Mouse (Mus musculus): ENCODE measurements around the gene Kalrn. TPM values are rescaled to one million over a fixed set of nuclear protein-coding genes. Genes with fewer than 3 reads are reported as not detected.

Gene Kalrn
- polyA plus RNA-seq, 1 experiment from 2014 or later: 12.7 TPM

DNA sequence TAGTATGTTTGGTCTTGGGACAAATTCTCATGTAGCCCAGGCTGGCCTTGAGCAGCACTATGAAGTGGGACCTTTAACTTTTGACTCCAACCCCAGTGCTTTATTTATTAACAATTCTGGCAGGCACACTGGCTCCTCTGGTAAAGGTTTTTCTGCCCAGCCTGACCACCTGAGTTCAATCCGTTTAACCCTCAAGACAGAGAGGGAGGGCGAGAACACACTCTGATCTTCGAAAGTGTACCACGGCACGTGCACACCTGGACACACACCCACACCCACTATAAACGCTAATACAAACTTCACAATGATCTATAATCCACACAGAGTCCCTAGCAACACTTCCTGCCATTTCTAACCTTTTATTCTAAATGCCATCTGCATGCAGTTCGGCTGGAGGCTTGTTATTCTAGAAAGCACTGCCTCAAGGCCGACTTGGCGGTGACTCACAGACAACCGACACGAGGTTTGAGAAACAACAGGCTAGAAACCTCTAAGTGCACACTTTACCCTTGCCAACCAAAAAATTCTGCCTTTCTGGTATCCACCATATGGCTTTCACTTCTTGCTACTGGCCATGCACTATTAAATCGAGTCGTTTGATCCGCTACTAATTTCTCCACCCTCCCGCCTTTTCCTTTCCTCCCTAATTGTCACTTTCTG is 607.3 kb downstream of the Kalrn start:
- 0 out of 2 replicates have a peak, but pooled peaks have one; percentile 5 for ATAC-seq (ENCODE audit: low read depth)

DNA sequence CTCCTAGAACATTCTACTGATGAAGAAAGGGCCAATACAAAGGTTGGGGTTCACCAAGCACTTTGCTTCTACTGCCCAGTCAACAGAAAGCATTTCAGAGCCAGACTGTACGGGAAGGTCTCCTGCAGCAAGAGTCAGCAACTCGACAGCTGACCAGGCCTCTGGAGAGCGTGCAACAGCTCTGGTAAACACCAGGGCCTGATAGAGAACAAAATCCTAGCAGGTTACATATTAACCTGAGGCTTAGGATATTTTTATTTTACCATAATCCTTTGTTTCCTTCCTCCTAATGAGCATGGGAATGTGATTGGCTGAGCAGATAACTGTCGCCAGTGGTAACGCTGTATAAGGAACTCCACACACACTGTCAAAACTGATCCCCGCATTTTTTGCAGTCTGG is 609.8 kb downstream of the Kalrn start:
- DNase-seq: no peak
- H3K27ac ChIP-seq: no peak overlapping the region
- no peak overlapping the region for H3K9ac ChIP-seq
- WGBS (ENCODE audit: insufficient replicate concordance): 79% methylated on average over 6 of the region's 6 CpGs
- H3K9me3 ChIP-seq (replicated peaks): no peaks in the 10 kb centered on the region
- H3K4me2 ChIP-seq: no peak overlapping the region
- no peaks in the 10 kb centered on the region for H3K27me3 ChIP-seq
- no peak overlapping the region for H3K4me3 ChIP-seq (replicated peaks)
- ATAC-seq (ENCODE audit: low read depth): no peak
- H3K4me1 ChIP-seq (replicated peaks): peaks cover 43% of the 10 kb centered on the region
- H3K36me3 ChIP-seq: peaks cover 54% of the 10 kb centered on the region

More for the DNA sequence above, 607.3 kb downstream of the Kalrn start:
- H3K9ac ChIP-seq: peak overlapping the region; percentile 80
- peaks cover 29% of the 10 kb centered on the region for H3K36me3 ChIP-seq
- H3K4me1 ChIP-seq (replicated peaks): peaks cover 38% of the 10 kb centered on the region
- no peak for DNase-seq
- no peaks in the 10 kb centered on the region for H3K27me3 ChIP-seq
- H3K27ac ChIP-seq: peak overlapping the region; percentile 51
- H3K4me2 ChIP-seq: peak overlapping the region; percentile 81
- H3K4me3 ChIP-seq (replicated peaks): peak overlapping the region; percentile 70
- WGBS (ENCODE audit: insufficient replicate concordance): 4% methylated on average over 15 of the region's 15 CpGs
- H3K9me3 ChIP-seq (replicated peaks): no peaks in the 10 kb centered on the region

DNA sequence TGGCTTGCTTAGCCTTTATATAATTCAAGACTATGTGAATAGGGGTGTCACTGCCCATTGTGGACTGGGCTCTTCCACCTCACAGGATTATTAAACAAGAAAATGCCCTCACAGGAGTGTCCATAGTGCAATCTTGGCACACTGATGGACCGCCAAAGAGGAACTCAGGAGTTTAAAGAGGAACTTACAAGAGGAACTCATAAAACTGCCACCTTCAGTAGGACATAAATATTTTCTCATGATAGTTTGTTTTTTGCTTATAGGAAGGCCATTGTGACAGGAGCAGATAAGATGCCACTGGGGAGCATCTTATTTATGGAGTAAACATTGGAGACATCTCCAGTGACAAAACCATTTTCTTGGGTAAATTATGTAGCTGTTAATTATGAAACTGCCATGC is 618.5 kb downstream of the Kalrn start:
- Histone ChIP-seq H3K4me1 (replicated peaks) (peaks cover 3% of the 10 kb centered on the region; the same call in 1 of the 2 replicates), H3K27me3 (no peaks in the 10 kb centered on the region), H3K4me2 (no peak overlapping the region), H3K27ac (no peak overlapping the region), H3K9me3 (replicated peaks) (no peaks in the 10 kb centered on the region), H3K4me3 (replicated peaks) (no peak overlapping the region), H3K36me3 (peaks cover 74% of the 10 kb centered on the region), H3K9ac (no peak overlapping the region)
- DNase-seq (no peak), ATAC-seq (ENCODE audit: low read depth) (no peak)
- WGBS (ENCODE audit: insufficient replicate concordance): 59% methylated on average over 1 of the region's 1 CpGs

DNA sequence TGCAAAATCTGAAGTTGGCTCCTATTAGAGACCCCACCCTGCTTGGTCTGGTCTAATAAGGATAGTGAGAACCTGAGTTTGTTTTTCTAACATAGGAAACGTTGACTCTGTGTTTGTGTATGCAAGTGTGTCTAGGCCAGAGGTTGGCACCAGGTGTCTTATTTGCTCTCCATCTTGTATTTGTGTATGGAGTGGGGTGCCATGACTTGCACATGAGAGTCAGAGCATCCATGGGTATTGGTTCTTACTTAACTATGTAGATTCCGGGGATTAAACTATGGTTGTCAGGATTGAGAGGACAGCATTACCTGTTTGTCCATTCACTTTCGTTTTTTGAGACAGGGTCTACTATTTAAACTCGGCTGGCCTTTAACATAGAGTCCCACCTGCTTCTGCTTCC is 620.3 kb downstream of the Kalrn start:
- ATAC-seq (ENCODE audit: low read depth): no peak
- Histone ChIP-seq H3K36me3 (peaks cover 60% of the 10 kb centered on the region), H3K4me2 (no peak overlapping the region), H3K4me3 (replicated peaks) (no peak overlapping the region), H3K27me3 (no peaks in the 10 kb centered on the region), H3K4me1 (replicated peaks) (peaks cover 18% of the 10 kb centered on the region), H3K9ac (no peak overlapping the region), H3K27ac (no peak overlapping the region), H3K9me3 (replicated peaks) (no peaks in the 10 kb centered on the region)
- 76% methylated on average over 4 of the region's 4 CpGs for WGBS (ENCODE audit: insufficient replicate concordance)
- DNase-seq: no peak

DNA sequence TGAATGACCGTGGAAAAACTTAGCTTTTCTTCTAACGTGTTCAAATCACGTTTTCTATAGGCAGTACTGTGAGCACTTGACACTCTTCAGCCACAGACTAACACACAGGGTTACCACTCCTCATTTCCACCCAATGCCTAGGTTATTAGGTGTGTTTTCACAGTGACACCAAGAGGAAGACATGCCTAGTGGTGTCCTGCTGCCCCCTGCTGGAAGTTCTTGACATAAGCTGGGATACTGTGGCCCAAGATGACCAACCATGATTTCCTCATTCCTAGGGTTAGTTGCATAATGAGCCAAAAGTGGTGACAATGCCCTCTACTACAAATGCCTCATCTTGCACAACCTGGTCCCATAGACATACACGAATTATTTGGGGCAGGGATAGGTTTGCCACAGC is 622.5 kb downstream of the Kalrn start:
- ATAC-seq (ENCODE audit: low read depth): peak; percentile 58
- Histone ChIP-seq H3K4me1 (replicated peaks) (peaks cover 30% of the 10 kb centered on the region), H3K9ac (no peak overlapping the region), H3K4me3 (replicated peaks) (no peak overlapping the region), H3K36me3 (peaks cover 38% of the 10 kb centered on the region), H3K4me2 (no peak overlapping the region), H3K27ac (no peak overlapping the region), H3K27me3 (no peaks in the 10 kb centered on the region), H3K9me3 (replicated peaks) (no peaks in the 10 kb centered on the region)
- WGBS (ENCODE audit: insufficient replicate concordance): 21% methylated on average over 4 of the region's 4 CpGs
- DNase-seq: peak; percentile 50

DNA sequence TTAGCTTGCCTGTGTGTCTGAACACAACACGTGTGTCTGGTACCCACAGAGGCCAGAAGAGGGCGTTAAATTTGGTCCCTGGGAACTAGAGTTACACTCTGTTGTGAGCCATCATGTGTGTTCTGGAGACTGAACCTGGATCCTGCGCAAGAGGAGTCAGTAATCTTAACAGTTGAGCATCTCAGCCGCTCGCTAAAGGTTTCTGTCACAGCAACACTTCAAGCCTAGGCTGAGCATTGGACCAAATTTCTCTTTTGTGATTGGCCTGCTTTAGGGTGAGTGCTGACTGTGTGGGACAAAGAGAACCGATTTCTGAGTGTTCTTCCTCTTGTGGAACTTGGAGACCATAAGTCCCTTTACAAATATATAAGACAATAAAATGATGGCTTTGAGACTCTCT is 622.9 kb downstream of the Kalrn start:
- no peak for ATAC-seq (ENCODE audit: low read depth)

DNA sequence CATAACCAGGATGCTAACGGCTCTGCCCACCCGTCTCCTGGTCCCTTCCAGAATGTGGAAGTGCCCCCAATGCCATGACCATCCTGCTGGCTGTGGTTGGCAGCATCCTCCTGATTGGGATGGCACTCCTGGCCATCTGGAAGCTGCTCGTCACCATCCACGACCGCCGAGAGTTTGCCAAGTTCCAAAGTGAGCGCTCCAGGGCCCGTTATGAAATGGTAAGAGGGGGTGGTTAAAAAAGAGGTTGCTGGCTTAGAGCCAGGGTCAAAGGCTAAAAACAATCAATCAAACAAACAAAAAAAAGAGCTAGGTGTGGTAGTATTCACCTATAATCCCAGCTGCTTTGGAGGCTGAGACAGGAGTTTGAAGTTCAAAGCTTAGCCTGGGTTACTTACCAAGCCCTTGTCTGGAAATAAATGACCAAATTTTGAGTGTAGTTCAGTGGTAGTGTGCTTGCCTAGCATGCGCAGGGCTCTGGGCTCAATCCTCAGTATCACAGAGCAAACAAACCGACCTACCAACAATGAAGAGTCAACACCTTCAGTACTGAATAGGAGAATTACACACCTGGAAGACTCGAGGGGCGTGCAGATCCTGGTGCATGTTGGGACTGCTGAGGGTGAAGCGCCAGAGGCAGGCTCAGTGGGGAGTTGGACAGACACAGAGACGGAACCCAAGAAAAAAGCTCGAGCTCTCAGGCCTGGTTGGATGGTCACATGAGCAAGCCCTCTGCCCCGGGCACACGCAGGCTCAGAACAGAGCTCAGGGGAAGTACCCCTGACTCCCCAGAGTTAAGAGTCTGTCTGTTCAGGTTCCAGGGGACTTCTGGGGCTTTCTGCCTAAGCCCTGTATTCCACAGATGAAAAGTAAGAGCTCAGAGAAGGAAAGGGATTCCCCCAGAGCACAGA is 625.4 kb downstream of the Kalrn start:
- H3K27ac ChIP-seq: peak overlapping the region; percentile 62
- no peak overlapping the region for H3K9ac ChIP-seq
- 62% methylated on average over 17 of the region's 17 CpGs for WGBS (ENCODE audit: insufficient replicate concordance)
- H3K9me3 ChIP-seq (replicated peaks): no peaks in the 10 kb centered on the region
- ATAC-seq (ENCODE audit: low read depth) (peak; percentile 23), DNase-seq (no peak)
- H3K4me1 ChIP-seq (replicated peaks): peaks cover 41% of the 10 kb centered on the region
- peaks cover 9% of the 10 kb centered on the region for H3K36me3 ChIP-seq
- no peak overlapping the region for H3K4me3 ChIP-seq (replicated peaks)
- no peaks in the 10 kb centered on the region for H3K27me3 ChIP-seq
- no peak overlapping the region for H3K4me2 ChIP-seq

More for the DNA sequence above, 622.9 kb downstream of the Kalrn start:
- 60% methylated on average over 6 of the region's 6 CpGs for WGBS (ENCODE audit: insufficient replicate concordance)
- Histone ChIP-seq H3K36me3 (peaks cover 33% of the 10 kb centered on the region), H3K9me3 (replicated peaks) (no peaks in the 10 kb centered on the region), H3K4me2 (no peak overlapping the region), H3K9ac (no peak overlapping the region), H3K27ac (no peak overlapping the region), H3K4me1 (replicated peaks) (peaks cover 34% of the 10 kb centered on the region), H3K27me3 (no peaks in the 10 kb centered on the region), H3K4me3 (replicated peaks) (no peak overlapping the region)
- DNase-seq: no peak

DNA sequence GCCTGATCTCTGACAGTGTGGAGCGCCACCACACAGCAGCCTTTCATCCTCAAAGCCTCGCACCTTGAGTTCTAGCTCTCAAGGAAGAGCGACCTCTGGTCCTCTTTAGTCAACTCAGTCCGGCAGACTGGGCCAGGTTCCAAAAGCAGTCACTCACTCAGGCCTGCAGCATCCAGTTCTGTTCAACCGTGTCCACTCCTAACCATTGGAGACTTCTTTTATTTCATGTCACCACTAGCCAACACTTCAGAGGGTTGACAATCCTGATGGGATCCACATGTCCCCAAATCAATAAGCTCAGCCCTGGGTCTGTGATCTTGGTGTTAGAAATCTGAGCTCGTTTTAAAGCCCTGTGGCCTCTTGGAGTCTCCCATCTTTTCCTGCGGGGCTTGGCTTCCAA is 627.3 kb downstream of the Kalrn start:
- no peak overlapping the region for H3K4me3 ChIP-seq (replicated peaks)
- peaks cover 55% of the 10 kb centered on the region for H3K4me1 ChIP-seq (replicated peaks)
- no peak overlapping the region for H3K27ac ChIP-seq
- H3K9ac ChIP-seq: no peak overlapping the region
- no peaks in the 10 kb centered on the region for H3K9me3 ChIP-seq (replicated peaks)
- DNase-seq (no peak), ATAC-seq (ENCODE audit: low read depth) (no peak)
- peaks cover 3% of the 10 kb centered on the region; the same call in 1 of the 2 replicates for H3K36me3 ChIP-seq
- WGBS (ENCODE audit: insufficient replicate concordance): 62% methylated on average over 7 of the region's 7 CpGs
- no peak overlapping the region for H3K4me2 ChIP-seq
- H3K27me3 ChIP-seq: no peaks in the 10 kb centered on the region

DNA sequence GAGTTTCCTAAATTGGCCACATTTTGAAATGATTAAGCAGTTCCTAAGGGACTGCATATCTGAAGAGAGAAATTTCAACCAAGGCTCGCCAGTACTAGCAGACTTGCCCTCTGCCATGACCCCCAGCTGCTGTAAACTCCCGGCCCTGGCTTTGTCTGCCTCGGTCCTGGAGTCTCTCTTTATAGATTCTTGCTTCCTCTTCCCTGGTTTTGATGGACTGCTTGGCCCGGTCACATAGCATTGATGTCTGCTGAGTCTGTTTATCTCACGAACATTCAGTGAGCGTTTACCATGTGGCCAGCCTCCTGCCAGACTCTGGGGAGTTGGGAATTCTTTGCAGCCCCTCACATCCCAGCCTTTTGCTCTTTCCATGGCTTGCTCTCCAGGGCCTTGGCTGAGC is 628.6 kb downstream of the Kalrn start:
- H3K4me2 ChIP-seq: no peak overlapping the region

DNA sequence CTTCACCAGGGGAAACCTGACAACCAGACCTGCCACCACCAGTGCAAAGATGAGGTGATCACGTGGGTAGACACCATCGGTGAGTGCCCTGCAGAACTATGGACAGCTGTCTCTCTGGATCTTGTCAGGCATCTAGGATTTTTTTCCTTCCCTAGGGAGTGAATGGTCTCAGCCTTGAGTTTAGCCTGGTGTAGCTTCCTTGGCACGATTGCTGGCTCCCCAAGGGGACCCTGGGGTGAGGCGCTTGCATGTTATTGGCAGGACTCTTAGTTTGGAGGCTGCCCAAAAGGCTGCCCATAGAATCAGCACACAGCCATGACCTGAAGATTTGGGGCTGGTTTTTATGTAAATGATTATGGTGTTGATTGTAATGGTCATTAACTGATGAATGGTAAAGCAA is 629.2 kb downstream of the Kalrn start:
- H3K4me3 ChIP-seq (replicated peaks): no peak overlapping the region
- ATAC-seq (ENCODE audit: low read depth) (no peak), DNase-seq (no peak)
- H3K36me3 ChIP-seq: peaks cover 3% of the 10 kb centered on the region; the same call in 1 of the 2 replicates
- H3K27ac ChIP-seq: no peak overlapping the region
- no peaks in the 10 kb centered on the region for H3K9me3 ChIP-seq (replicated peaks)
- H3K4me2 ChIP-seq: no peak overlapping the region
- H3K9ac ChIP-seq: no peak overlapping the region
- H3K27me3 ChIP-seq: no peaks in the 10 kb centered on the region
- H3K4me1 ChIP-seq (replicated peaks): peaks cover 48% of the 10 kb centered on the region
- 65% methylated on average over 4 of the region's 4 CpGs for WGBS (ENCODE audit: insufficient replicate concordance)

More for the DNA sequence above, 628.6 kb downstream of the Kalrn start:
- Histone ChIP-seq H3K9me3 (replicated peaks) (no peaks in the 10 kb centered on the region), H3K27me3 (no peaks in the 10 kb centered on the region), H3K36me3 (peaks cover 3% of the 10 kb centered on the region; the same call in 1 of the 2 replicates), H3K9ac (no peak overlapping the region), H3K4me3 (replicated peaks) (no peak overlapping the region), H3K4me1 (replicated peaks) (peaks cover 52% of the 10 kb centered on the region), H3K27ac (no peak overlapping the region)
- DNase-seq (no peak), ATAC-seq (ENCODE audit: low read depth) (no peak)
- 34% methylated on average over 6 of the region's 6 CpGs for WGBS (ENCODE audit: insufficient replicate concordance)

DNA sequence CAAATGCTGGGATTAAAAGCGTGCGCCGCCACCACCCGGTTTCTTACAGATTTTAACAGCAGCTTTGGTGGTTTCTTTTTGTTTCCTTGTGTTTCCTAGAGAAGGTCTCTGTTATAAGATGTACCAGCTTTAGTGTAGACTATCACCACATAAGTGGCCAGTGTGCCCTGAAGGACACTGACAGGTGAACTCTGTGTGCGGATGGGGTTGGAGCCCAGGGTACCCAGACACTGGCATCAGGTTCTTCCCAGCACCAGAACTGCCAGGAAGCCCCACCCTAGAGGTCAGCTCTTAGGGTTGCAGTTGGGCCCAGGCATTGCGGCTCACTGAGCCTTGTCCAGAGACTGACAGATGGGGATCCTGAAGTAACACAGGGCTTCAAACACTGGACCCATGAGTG is 629.9 kb downstream of the Kalrn start:
- no peaks in the 10 kb centered on the region for H3K27me3 ChIP-seq
- no peak for DNase-seq
- no peak overlapping the region for H3K4me3 ChIP-seq (replicated peaks)
- no peak overlapping the region for H3K9ac ChIP-seq
- ATAC-seq (ENCODE audit: low read depth): no peak
- no peaks in the 10 kb centered on the region for H3K9me3 ChIP-seq (replicated peaks)
- H3K4me2 ChIP-seq: no peak overlapping the region
- H3K27ac ChIP-seq: no peak overlapping the region
- peaks cover 43% of the 10 kb centered on the region for H3K4me1 ChIP-seq (replicated peaks)
- 81% methylated on average over 6 of the region's 6 CpGs for WGBS (ENCODE audit: insufficient replicate concordance)
- no peaks in the 10 kb centered on the region for H3K36me3 ChIP-seq

Data from liver, embryonic 13.5 days (tissue).